Mouse (Mus musculus) brain, embryonic 14.5 days (tissue): ENCODE results near the gene Tulp4.

Source experiments
- CTCF ChIP-seq: fragments of 200-500 bp; IDR thresholded peaks from 2 replicates; pipeline ENCODE4 v1.5.1; 2012; ENCODE audit warnings: inconsistent platforms, mild to moderate bottlenecking, moderate library complexity, borderline replicate concordance; ENCODE audit not compliant: insufficient read depth, insufficient read length; ENCODE audit errors: extremely low read depth
- POLR2A ChIP-seq: fragments of 200-500 bp; IDR thresholded peaks from 2 replicates; pipeline ENCODE4 v1.6.1; 2012; ENCODE audit warnings: mild to moderate bottlenecking, inconsistent platforms, borderline replicate concordance; ENCODE audit not compliant: poor library complexity, insufficient read depth, insufficient read length, severe bottlenecking; ENCODE audit errors: extremely low read depth

DNA sequence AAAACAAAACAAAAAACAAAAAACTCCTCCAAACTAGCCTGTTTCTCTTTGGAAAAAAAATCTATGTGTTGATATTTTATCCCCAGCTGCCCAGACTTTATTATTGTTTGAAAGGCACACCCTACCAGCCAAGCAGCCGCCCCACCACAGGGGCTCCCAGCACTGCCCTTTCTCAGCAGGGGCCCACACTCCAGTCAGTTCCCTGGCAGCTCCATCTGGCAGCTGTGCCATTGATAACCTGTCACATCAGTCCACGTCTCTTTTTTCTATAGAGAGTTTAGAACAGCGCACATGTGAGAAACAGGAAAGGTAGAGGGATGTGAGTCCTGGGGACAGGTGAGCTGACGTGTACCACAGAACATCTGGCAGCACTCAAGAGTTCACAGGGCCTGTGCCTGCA, 73.2 kb downstream of the Tulp4 start:
- TF ChIP-seq POLR2A (no peak), CTCF (no peak)
